Mouse (Mus musculus) olfactory bulb, adult 2 months (tissue): ENCODE results near the gene Zbtb25. TPM values are rescaled to one million over a fixed set of nuclear protein-coding genes. Genes with fewer than 3 reads are reported as not detected.

Source experiments
- H3K27ac ChIP-seq: fragments of 200-500 bp; 2 replicates; pipeline ENCODE4 v1.5.1; 2012; ENCODE audit warnings: low read depth, low read length; ENCODE audit not compliant: insufficient read depth
- H3K4me1 ChIP-seq: fragments of 200-500 bp; 2 replicates; pipeline ENCODE4 v1.6.1; 2012; ENCODE audit warnings: low read length; ENCODE audit not compliant: control insufficient read depth, insufficient read depth
- H3K4me3 ChIP-seq: fragments of 200-500 bp; 2 replicates; pipeline ENCODE4 v1.5.1; 2012; ENCODE audit warnings: mild to moderate bottlenecking, low read depth, low read length, moderate library complexity; ENCODE audit not compliant: insufficient read depth
- CTCF ChIP-seq: fragments of 200-500 bp; IDR thresholded peaks from 2 replicates; pipeline ENCODE4 v1.5.1; 2012; ENCODE audit warnings: low read depth, mild to moderate bottlenecking, low read length, moderate library complexity; ENCODE audit not compliant: insufficient read depth
- POLR2A ChIP-seq: fragments of 200-500 bp; IDR thresholded peaks from 2 replicates; pipeline ENCODE4 v1.6.1; 2012; ENCODE audit warnings: mild to moderate bottlenecking, low read depth, low read length, moderate library complexity; ENCODE audit not compliant: insufficient read depth
- WGBS: fragments of 180-500 bp; shearing (Covaris S2); methylation state at CpG from one replicate; pipeline ENCODE4 v1.1.7; 2018; 5-methylcytosine and 5-hydroxymethylcytosine counted together
- polyA plus RNA-seq: library from polyadenylated mRNA; stranded (reverse); fragments of >200 nt; gene quantifications from 2 replicates; pipeline ENCODE4 v1.2.4, GENCODE M21; 2012; ENCODE audit warnings: low replicate concordance; ENCODE audit not compliant: missing spikeins, insufficient read depth, insufficient read length

Zbtb25 gene
- polyA plus RNA-seq, 1 experiment, result not detected

GRCm38 (mm10) chr12:76333688-76334087 is 35.7 kb downstream of the Zbtb25 start:
- H3K27ac ChIP-seq, result no peak overlapping the region
- no peak overlapping the region for H3K4me3 ChIP-seq
- 96% methylated on average over 5 of the region's 5 CpGs for WGBS
- no peak for TF ChIP-seq CTCF
- no peak for TF ChIP-seq POLR2A
- H3K4me1 ChIP-seq, result peaks cover 7% of the 10 kb centered on the region

- Histone ChIP-seq H3K4me1 (peaks cover 11% of the 10 kb centered on the region), H3K27ac (no peak overlapping the region), H3K4me3 (no peak overlapping the region)
- WGBS, result 81% methylated on average over 6 of the region's 6 CpGs
- TF ChIP-seq CTCF (no peak), POLR2A (no peak)
These were observed 40.6 kb downstream of the Zbtb25 start for GRCm38 (mm10) chr12:76328567-76329354.

DNA sequence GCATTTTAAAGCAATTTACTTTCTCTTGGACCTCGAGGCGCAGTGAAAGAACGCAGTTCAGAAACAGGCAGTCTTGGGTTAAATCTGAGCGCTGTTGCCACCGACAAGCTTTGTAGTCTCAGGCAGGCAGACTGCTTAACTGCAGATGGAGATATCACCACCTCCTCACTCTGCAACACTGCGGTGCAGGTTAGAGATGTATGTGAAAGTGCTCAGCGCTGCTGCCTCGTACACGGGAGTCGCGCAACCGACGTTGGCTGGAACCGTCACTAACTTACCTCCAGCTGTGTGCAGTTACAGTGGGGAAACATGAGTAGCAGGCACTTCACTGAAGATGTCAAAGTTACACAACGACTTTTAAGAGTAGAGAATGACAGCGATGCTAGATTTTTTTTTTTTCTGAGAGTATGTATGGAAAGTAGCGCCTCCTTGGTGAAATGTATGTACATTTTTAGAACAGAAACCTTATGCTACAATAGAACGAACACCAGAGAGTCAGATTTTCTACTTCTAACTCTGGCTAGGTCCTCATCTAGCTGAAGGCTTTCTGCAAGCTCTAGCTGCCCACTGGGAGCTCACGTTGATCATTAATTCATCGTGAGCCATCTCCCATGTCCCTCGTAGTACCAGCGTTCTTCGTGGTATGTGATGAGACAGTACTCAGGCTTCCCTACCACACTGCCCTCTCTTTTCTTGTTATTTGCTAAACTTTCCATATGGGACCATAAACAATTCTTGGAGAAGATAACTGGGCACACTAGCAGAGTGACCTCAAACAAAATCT is 42.8 kb downstream of the Zbtb25 start:
- TF ChIP-seq CTCF (no peak), POLR2A (no peak)
- 58% methylated on average over 23 of the region's 23 CpGs for WGBS
- peaks cover 11% of the 10 kb centered on the region for H3K4me1 ChIP-seq
- H3K27ac ChIP-seq, result no peak overlapping the region
- H3K4me3 ChIP-seq, result peak overlapping the region; percentile 21

DNA sequence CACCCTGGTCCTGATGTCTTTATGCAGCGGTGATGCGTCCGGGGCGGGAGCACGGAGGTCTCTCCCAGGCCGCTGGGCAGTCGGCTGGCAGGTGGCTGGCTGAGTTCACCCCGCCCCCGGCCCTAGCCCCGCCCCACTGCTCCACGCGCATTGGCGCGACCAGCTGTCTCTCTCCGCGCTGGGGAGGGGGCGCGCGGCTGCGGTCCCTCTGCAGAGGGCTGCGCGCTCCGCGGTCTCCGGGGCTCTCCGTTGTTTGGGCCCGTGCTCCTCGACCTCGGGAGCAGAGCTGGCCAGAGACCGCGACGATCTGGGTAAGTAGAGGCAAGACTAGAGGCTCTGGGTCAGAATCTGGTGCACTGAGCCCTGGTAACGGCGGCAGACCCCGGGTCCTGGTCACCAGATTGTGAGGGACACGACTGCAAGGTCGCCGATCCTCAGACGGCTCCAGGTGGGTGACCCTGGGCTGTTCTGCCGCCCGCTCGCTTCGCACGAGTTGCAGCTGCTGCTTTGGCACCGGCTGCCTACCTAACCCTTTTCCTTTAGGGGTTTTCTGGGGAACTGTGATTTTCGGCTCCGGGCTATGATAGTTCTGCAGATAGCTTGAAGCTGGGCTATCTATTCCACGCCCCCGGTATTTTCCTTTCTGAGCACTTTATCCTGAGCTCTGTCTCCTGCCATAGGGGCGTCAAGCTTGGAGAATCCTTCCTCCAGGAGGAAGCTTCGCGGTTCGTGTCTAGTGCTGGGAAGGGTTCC is 44.5 kb downstream of the Zbtb25 start, which contains the start of gene Akap5:
TSS of gene Akap5 (plus strand) at position 213 of the 753 bp plus-strand sequence.
- peak within 1 kb of the TSS; percentile 58; the same call in 1 of the 2 replicates for H3K27ac ChIP-seq
- TF ChIP-seq CTCF (no peak), POLR2A (peak; percentile 84; the same call in 1 of the 2 replicates)
- WGBS, result 1% methylated on average over 53 of the region's 53 CpGs
- peak within 1 kb of the TSS; percentile 83 for H3K4me3 ChIP-seq
- peaks cover 9% of the 10 kb centered on the region for H3K4me1 ChIP-seq

DNA sequence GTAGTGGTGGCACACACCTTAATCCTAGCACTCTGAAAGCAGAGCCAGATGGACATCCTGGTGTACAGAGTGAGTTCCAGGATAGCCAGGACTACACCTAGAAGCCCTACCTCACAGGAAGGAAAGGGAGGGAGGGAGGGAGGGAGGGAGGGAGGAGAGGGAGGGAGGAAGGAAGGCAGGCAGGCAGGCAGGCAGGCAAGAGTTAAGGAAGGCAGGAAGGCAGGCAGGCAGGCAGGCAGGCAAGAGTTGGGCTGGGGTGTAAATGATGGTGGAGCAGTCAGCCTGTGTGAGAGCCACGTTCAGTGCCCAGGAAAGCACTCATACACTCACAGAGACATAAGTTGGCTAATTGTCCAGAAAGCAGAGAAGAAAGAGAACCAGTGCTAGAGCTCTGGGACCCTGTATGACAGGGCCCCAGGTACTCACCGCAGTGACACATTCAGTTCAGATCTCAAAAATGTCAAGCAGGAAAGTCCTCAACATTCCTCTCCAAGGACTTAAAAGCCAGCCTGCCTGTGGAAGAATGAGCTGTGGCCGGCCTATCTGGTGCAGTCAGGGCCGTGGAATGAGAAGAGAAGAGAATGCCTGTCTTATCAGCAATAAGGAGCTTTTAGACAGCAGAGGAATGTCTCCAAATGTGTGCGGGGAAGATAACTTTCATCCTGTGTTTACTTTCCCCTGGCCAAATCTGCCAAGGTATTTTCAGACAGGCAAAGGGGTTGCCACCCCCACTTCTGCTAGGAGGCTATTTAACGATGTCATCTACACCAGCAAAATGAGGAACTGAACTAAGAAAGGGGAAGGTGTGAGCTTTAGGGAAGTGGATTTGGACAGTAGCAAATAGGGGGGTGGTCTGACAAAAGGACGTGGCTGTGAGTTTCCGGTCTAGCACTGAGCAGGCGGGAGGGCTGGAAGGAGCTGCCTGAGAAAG is 50.9 kb downstream of the Zbtb25 start:
- TF ChIP-seq CTCF, result no peak
- TF ChIP-seq POLR2A, result no peak
- 75% methylated on average over 9 of the region's 9 CpGs for WGBS
- Histone ChIP-seq H3K27ac (no peak overlapping the region), H3K4me3 (no peak overlapping the region), H3K4me1 (no peaks in the 10 kb centered on the region)

DNA sequence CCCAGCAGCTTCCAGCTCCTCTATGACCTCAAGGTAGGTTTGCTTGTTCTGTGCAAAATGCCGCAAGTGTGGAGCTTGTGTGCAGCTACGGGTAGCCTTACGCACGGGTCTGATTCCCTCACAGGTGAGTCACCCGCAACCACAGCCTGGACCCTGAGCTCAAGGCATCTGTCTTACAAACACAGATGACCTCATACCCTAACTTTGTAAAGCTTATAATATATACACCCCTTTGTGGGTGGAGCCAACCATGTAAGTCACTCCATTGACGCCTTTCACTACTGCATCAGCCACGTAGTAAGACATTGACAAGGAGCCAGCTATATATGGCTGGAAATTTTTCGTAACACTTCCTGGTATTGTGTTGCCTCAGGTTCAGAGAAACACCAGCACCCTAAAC is 57.5 kb downstream of the Zbtb25 start:
- 95% methylated on average over 8 of the region's 8 CpGs for WGBS

GRCm38 (mm10) chr12:76311227-76311626 is 58.2 kb downstream of the Zbtb25 start:
- no peak overlapping the region for H3K27ac ChIP-seq
- TF ChIP-seq POLR2A (no peak), CTCF (no peak)
- H3K4me1 ChIP-seq, result peaks cover 11% of the 10 kb centered on the region
- no peak overlapping the region for H3K4me3 ChIP-seq
- WGBS, result 58% methylated on average over 9 of the region's 9 CpGs

More for the DNA sequence above, 57.5 kb downstream of the Zbtb25 start:
- Histone ChIP-seq H3K27ac (no peak overlapping the region), H3K4me1 (peaks cover 11% of the 10 kb centered on the region), H3K4me3 (no peak overlapping the region)
- no peak for TF ChIP-seq CTCF

DNA sequence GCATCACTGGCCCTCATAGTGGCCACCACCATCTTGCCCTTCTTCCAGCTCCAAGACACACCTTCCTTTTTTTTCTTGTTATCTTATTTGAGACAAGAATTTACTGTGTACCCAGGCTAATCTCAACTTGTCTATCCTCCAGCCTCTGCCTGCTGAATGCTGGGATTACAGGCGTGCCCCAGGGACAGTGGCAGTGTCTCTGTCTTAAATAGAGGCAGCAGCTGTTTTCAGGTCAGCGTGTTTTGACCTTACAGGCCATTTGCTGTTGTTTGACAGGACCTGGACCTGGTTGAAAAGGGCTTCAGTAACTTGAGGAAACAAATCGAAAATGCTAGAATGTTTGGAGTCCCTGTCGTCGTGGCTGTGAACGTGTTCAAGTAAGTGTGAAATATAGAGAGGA is 58.8 kb downstream of the Zbtb25 start:
- WGBS, result 74% methylated on average over 6 of the region's 6 CpGs
- Histone ChIP-seq H3K4me3 (no peak overlapping the region), H3K4me1 (peaks cover 11% of the 10 kb centered on the region), H3K27ac (no peak overlapping the region)
- TF ChIP-seq POLR2A, result no peak
- TF ChIP-seq CTCF, result no peak
